Mouse (Mus musculus) heart, adult 2 months (tissue): ENCODE results near the gene Kctd5. TPM values are rescaled to one million over a fixed set of nuclear protein-coding genes. Genes with fewer than 3 reads are reported as not detected.
"Not testable (repeated sequence)": the region's sequence is repeated elsewhere in the genome, so short reads cannot be mapped to it uniquely, and the experiment has no call there.

Source experiments
- DNase-seq, 2 experiments: peaks; one replicate each; pipeline ENCODE4 v3.0.0; 2021
- H3K27ac ChIP-seq: fragments of 200-600 bp; 2 replicates; pipeline ENCODE4 v1.8.1; 2022
- H3K27me3 ChIP-seq: fragments of 200-500 bp; 2 replicates; pipeline ENCODE4 v1.6.1; 2012; ENCODE audit warnings: mild to moderate bottlenecking, low read length, inconsistent platforms, mixed read lengths; ENCODE audit not compliant: control insufficient read depth, insufficient read depth
- H3K36me3 ChIP-seq: fragments of 200-500 bp; 2 replicates; pipeline ENCODE4 v1.6.1; 2012; ENCODE audit warnings: low read length, inconsistent platforms; ENCODE audit not compliant: control insufficient read depth, insufficient read depth
- H3K4me1 ChIP-seq: fragments of 200-500 bp; 2 replicates; pipeline ENCODE4 v1.6.1; 2011; ENCODE audit warnings: low read length; ENCODE audit not compliant: control insufficient read depth, insufficient read depth
- H3K4me3 ChIP-seq: fragments of 200-600 bp; 2 replicates; pipeline ENCODE4 v1.8.1; 2022
- H3K79me2 ChIP-seq: fragments of 200-500 bp; replicated peaks from 2 replicates; pipeline ENCODE4 v1.6.1; 2012; ENCODE audit warnings: mild to moderate bottlenecking, inconsistent platforms, low read length, moderate library complexity, mixed read lengths; ENCODE audit not compliant: control insufficient read depth, insufficient read depth
- H3K9ac ChIP-seq: fragments of 200-500 bp; 2 replicates; pipeline ENCODE4 v1.6.1; 2012; ENCODE audit warnings: low read depth, mild to moderate bottlenecking, control low read depth, inconsistent platforms, low read length, mixed read lengths
- CTCF ChIP-seq: fragments of 200-600 bp; IDR thresholded peaks from 2 replicates; pipeline ENCODE4 v1.8.1; 2022; ENCODE audit warnings: antibody characterized with exemption, mild to moderate bottlenecking, moderate library complexity
- EP300 ChIP-seq: fragments of 200-500 bp; IDR thresholded peaks from 2 replicates; pipeline ENCODE4 v1.6.1; 2011; ENCODE audit warnings: low read depth, low read length, control low read depth; ENCODE audit not compliant: insufficient read depth
- POLR2A ChIP-seq: fragments of 200-500 bp; IDR thresholded peaks from 2 replicates; pipeline ENCODE4 v1.6.1; 2011; ENCODE audit warnings: mild to moderate bottlenecking, low read depth, low read length, control low read depth; ENCODE audit not compliant: insufficient read depth
- WGBS: fragments of 180-500 bp; shearing (Covaris S2); methylation state at CpG from one replicate; pipeline ENCODE4 v1.1.7; 2018; 5-methylcytosine and 5-hydroxymethylcytosine counted together
- intact Hi-C: fragments of 180-260 bp; cut with DNase I; formaldehyde crosslinking; loops from one replicate; pipeline ENCODE4 v1.15.1; 2025
- polyA plus RNA-seq: library from polyadenylated mRNA; depleted of rRNA; stranded (reverse); fragments of >200 nt; gene quantifications from 2 replicates; pipeline ENCODE4 v1.2.3, GENCODE M21; 2012
- total RNA-seq, 2 experiments: library from RNA; stranded (reverse); gene quantifications; 2 replicates each; pipeline ENCODE4 v1.2.3; 2021

Kctd5 gene
- total and polyA plus RNA-seq, 3 experiments, result 8.4 to 9.8 (median 9.1) TPM

- H3K9ac ChIP-seq, result no peak overlapping the region
- 95% methylated on average over 4 of the region's 4 CpGs for WGBS
- DNase-seq, result no peak
- intact Hi-C loops, result no loop called here
- H3K36me3 ChIP-seq, result no peaks in the 10 kb centered on the region; the same call in 1 of the 2 replicates
- H3K79me2 ChIP-seq, result no peaks in the 10 kb centered on the region
- no peaks in the 10 kb centered on the region for H3K27me3 ChIP-seq
- H3K27ac ChIP-seq, result no peak overlapping the region
- no peak overlapping the region for H3K4me3 ChIP-seq
- H3K4me1 ChIP-seq, result no peaks in the 10 kb centered on the region
- no peak for TF ChIP-seq CTCF
- TF ChIP-seq POLR2A, result no peak
- TF ChIP-seq EP300, result no peak
Observed at GRCm38 (mm10) chr17:24098354-24098753, 25.1 kb upstream of the Kctd5 start.

- no peak overlapping the region for H3K4me3 ChIP-seq
- no peak overlapping the region for H3K9ac ChIP-seq
- no peaks in the 10 kb centered on the region for H3K4me1 ChIP-seq
- no peaks in the 10 kb centered on the region for H3K36me3 ChIP-seq
- intact Hi-C loops, result no loop called here
- WGBS, result 83% methylated on average over 1 of the region's 1 CpGs
- TF ChIP-seq CTCF (no peak), POLR2A (no peak), EP300 (no peak)
- H3K27me3 ChIP-seq, result no peaks in the 10 kb centered on the region
- H3K79me2 ChIP-seq, result no peaks in the 10 kb centered on the region
- H3K27ac ChIP-seq, result no peak overlapping the region
- no peak for DNase-seq
Observed at GRCm38 (mm10) chr17:24090575-24090974, 17.3 kb upstream of the Kctd5 start.

GRCm38 (mm10) chr17:24086399-24086798 is 13.1 kb upstream of the Kctd5 start:
- intact Hi-C loops, H3K4me3 ChIP-seq, H3K4me1 ChIP-seq, H3K27ac ChIP-seq, H3K36me3 ChIP-seq, H3K9ac ChIP-seq, H3K79me2 ChIP-seq, H3K27me3 ChIP-seq, DNase-seq: not testable (repeated sequence)
- 85% methylated on average over 4 of the region's 4 CpGs for WGBS

GRCm38 (mm10) chr17:24084593-24084992 is 11.3 kb upstream of the Kctd5 start:
- Histone ChIP-seq H3K36me3 (no peaks in the 10 kb centered on the region), H3K4me1 (no peaks in the 10 kb centered on the region), H3K9ac (no peak overlapping the region), H3K4me3 (no peak overlapping the region), H3K27me3 (no peaks in the 10 kb centered on the region), H3K27ac (no peak overlapping the region), H3K79me2 (no peaks in the 10 kb centered on the region)
- WGBS, result 42% methylated on average over 1 of the region's 1 CpGs
- intact Hi-C loops, result no loop called here
- no peak for DNase-seq
- TF ChIP-seq EP300, result no peak
- TF ChIP-seq CTCF, result no peak
- TF ChIP-seq POLR2A, result no peak

- Histone ChIP-seq H3K9ac (no peak overlapping the region), H3K27me3 (no peaks in the 10 kb centered on the region), H3K27ac (no peak overlapping the region), H3K79me2 (no peaks in the 10 kb centered on the region), H3K36me3 (no peaks in the 10 kb centered on the region; the same call in 1 of the 2 replicates), H3K4me3 (no peak overlapping the region), H3K4me1 (peaks cover under 1% of the 10 kb centered on the region)
- intact Hi-C loops, result no loop called here
- DNase-seq, result no peak
- 92% methylated on average over 2 of the region's 2 CpGs for WGBS
- TF ChIP-seq POLR2A (no peak), CTCF (no peak), EP300 (no peak)
Observed at GRCm38 (mm10) chr17:24077101-24077500, 3.8 kb upstream of the Kctd5 start.

GRCm38 (mm10) chr17:24069531-24069930 is 3.8 kb downstream of the Kctd5 start:
- Histone ChIP-seq H3K4me1 (peaks cover 2% of the 10 kb centered on the region), H3K4me3 (no peak overlapping the region), H3K79me2 (peaks cover 6% of the 10 kb centered on the region), H3K27ac (no peak overlapping the region), H3K9ac (no peak overlapping the region), H3K36me3 (no peaks in the 10 kb centered on the region; the same call in 1 of the 2 replicates), H3K27me3 (no peaks in the 10 kb centered on the region)
- TF ChIP-seq EP300 (no peak), POLR2A (no peak), CTCF (no peak)
- WGBS, result 72% methylated on average over 3 of the region's 3 CpGs
- intact Hi-C loops, result no loop called here
- DNase-seq, result no peak
